Mouse (Mus musculus) midbrain, postnatal 0 days (tissue): ENCODE measurements around the gene Slc24a4. TPM values are rescaled to one million over a fixed set of nuclear protein-coding genes. Genes with fewer than 3 reads are reported as not detected.
A peak's percentile ranks its signal among the peaks of the same experiment; 100 is the strongest.

Source experiments
- ATAC-seq: fragments of 200-750 bp; cut with Nextera tagmentation; 2 replicates; pipeline ENCODE4 v1.8.0; 2017; ENCODE audit warnings: moderate number of reproducible peaks, mild to moderate bottlenecking, moderate TSS enrichment, moderate library complexity; ENCODE audit not compliant: low FRiP score
- DNase-seq: peaks from one replicate; pipeline ENCODE4 v3.0.0-alpha.2; 2015; ENCODE audit warnings: low spot score
- H3K27ac ChIP-seq: fragments of 300-500 bp; sonication (generic); 2 replicates; pipeline ENCODE4 v1.5.1; 2014; ENCODE audit warnings: low read depth, mild to moderate bottlenecking, low read length, mixed read lengths
- H3K27me3 ChIP-seq: fragments of 300-500 bp; sonication (generic); 2 replicates; pipeline ENCODE4 v1.6.1; 2014; ENCODE audit warnings: low read length, control low read depth, mixed read lengths; ENCODE audit not compliant: insufficient read depth
- H3K36me3 ChIP-seq: fragments of 300-500 bp; sonication (generic); 2 replicates; pipeline ENCODE4 v1.6.1; 2014; ENCODE audit warnings: low read length, control low read depth, mixed read lengths; ENCODE audit not compliant: insufficient read depth
- H3K4me1 ChIP-seq: fragments of 300-500 bp; sonication (generic); 2 replicates; pipeline ENCODE4 v1.6.1; 2014; ENCODE audit warnings: mild to moderate bottlenecking, control low read depth, antibody characterized with exemption, low read length, mixed read lengths; ENCODE audit not compliant: insufficient read depth
- H3K4me2 ChIP-seq: fragments of 300-500 bp; sonication (generic); 2 replicates; pipeline ENCODE4 v1.6.1; 2014; ENCODE audit warnings: low read depth, mild to moderate bottlenecking, low read length, mixed read lengths; ENCODE audit not compliant: poor library complexity, severe bottlenecking
- H3K4me3 ChIP-seq: fragments of 300-500 bp; sonication (generic); 2 replicates; pipeline ENCODE4 v1.5.1; 2014; ENCODE audit warnings: low read depth, mild to moderate bottlenecking, low read length, moderate library complexity
- H3K9ac ChIP-seq: fragments of 300-500 bp; sonication (generic); replicated peaks from 2 replicates; pipeline ENCODE4 v1.6.1; 2014; ENCODE audit warnings: mild to moderate bottlenecking, low read length, moderate library complexity, mixed read lengths; ENCODE audit not compliant: poor library complexity, severe bottlenecking
- H3K9me3 ChIP-seq: fragments of 300-500 bp; sonication (generic); 2 replicates; pipeline ENCODE4 v1.6.1; 2016; ENCODE audit warnings: low read length, control low read depth
- CTCF ChIP-seq: IDR thresholded peaks from 2 replicates; pipeline ENCODE4 v1.5.1; 2016; ENCODE audit warnings: antibody characterized with exemption, mild to moderate bottlenecking
- WGBS: fragments of 180-500 bp; shearing (Covaris S2); extraction: QIAGEN DNeasy Blood & Tissue Kit; methylation state at CpG from one replicate; pipeline ENCODE4 v1.1.7; 2014; 5-methylcytosine and 5-hydroxymethylcytosine counted together
- polyA plus RNA-seq: library from polyadenylated mRNA; unstranded; fragments of >200 nt; fragmentation: Nextera tagmentation; extraction: Ambion mirVana; gene quantifications from 2 replicates; pipeline ENCODE4 v1.2.1, GENCODE M21; 2015
- total RNA-seq: library from RNA; depleted of rRNA; stranded (reverse); fragments of >200 nt; gene quantifications from 2 replicates; pipeline ENCODE4 v1.2.3, GENCODE M21; 2014

Slc24a4 gene
- total and polyA plus RNA-seq, 2 experiments from 2014 or later: 2.4 to 5.3 TPM

- Histone ChIP-seq H3K4me1 (no peaks in the 10 kb centered on the region), H3K27ac (no peak overlapping the region), H3K27me3 (no peaks in the 10 kb centered on the region), H3K36me3 (no peaks in the 10 kb centered on the region), H3K4me2 (no peak overlapping the region), H3K9me3 (no peaks in the 10 kb centered on the region), H3K4me3 (no peak overlapping the region), H3K9ac (no peak overlapping the region)
- WGBS: 75% methylated on average over 7 of the region's 7 CpGs
- TF ChIP-seq CTCF: no peak
- ATAC-seq (no peak), DNase-seq (peak; percentile 56)
Measured at GRCm38 (mm10) chr12:102295230-102295629, 166.7 kb downstream of the Slc24a4 start.

- no peaks in the 10 kb centered on the region for H3K4me1 ChIP-seq
- H3K9ac ChIP-seq: no peak overlapping the region
- no peak overlapping the region for H3K27ac ChIP-seq
- H3K36me3 ChIP-seq: no peaks in the 10 kb centered on the region
- no peak for TF ChIP-seq CTCF
- 87% methylated on average over 8 of the region's 8 CpGs for WGBS
- no peaks in the 10 kb centered on the region for H3K27me3 ChIP-seq
- H3K4me3 ChIP-seq: no peak overlapping the region
- ATAC-seq (no peak), DNase-seq (no peak)
- H3K4me2 ChIP-seq: no peak overlapping the region
- no peaks in the 10 kb centered on the region for H3K9me3 ChIP-seq
Measured at GRCm38 (mm10) chr12:102295662-102296061, 167.1 kb downstream of the Slc24a4 start.

GRCm38 (mm10) chr12:102296361-102296760 is 167.8 kb downstream of the Slc24a4 start:
- DNase-seq: no peak
- H3K27ac ChIP-seq: no peak overlapping the region
- no peak overlapping the region for H3K4me2 ChIP-seq
- no peaks in the 10 kb centered on the region for H3K36me3 ChIP-seq
- WGBS: 87% methylated on average over 1 of the region's 1 CpGs
- H3K9me3 ChIP-seq: no peaks in the 10 kb centered on the region
- H3K4me1 ChIP-seq: no peaks in the 10 kb centered on the region
- H3K4me3 ChIP-seq: no peak overlapping the region
- H3K27me3 ChIP-seq: no peaks in the 10 kb centered on the region
- no peak overlapping the region for H3K9ac ChIP-seq
- no peak for ATAC-seq
- TF ChIP-seq CTCF: no peak

DNA sequence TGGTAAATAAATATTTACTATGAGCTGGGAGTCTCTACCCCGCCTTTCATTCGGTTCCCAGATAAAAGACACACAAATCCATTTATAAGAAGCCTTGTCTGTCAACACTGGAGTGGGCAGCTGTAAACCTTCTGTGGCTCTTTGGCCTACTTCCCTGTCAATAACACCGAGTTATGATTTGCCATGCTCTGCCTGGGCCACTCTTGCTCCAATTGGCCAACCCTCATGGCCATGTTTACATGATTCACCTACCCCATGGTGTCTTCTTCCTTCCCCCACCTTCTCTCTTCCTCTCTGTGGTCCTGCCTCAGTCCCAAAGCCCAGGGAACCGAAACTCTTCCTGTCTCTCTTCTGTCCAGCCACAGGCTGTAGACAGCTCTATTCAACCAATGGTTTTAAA is 168.4 kb downstream of the Slc24a4 start:
- no peak overlapping the region for H3K4me2 ChIP-seq
- no peaks in the 10 kb centered on the region for H3K36me3 ChIP-seq
- DNase-seq (no peak), ATAC-seq (no peak)
- no peak overlapping the region for H3K27ac ChIP-seq
- no peaks in the 10 kb centered on the region for H3K9me3 ChIP-seq
- no peak for TF ChIP-seq CTCF
- H3K4me1 ChIP-seq: no peaks in the 10 kb centered on the region
- no peaks in the 10 kb centered on the region for H3K27me3 ChIP-seq
- H3K9ac ChIP-seq: no peak overlapping the region
- H3K4me3 ChIP-seq: no peak overlapping the region
- WGBS: 85% methylated on average over 4 of the region's 4 CpGs

DNA sequence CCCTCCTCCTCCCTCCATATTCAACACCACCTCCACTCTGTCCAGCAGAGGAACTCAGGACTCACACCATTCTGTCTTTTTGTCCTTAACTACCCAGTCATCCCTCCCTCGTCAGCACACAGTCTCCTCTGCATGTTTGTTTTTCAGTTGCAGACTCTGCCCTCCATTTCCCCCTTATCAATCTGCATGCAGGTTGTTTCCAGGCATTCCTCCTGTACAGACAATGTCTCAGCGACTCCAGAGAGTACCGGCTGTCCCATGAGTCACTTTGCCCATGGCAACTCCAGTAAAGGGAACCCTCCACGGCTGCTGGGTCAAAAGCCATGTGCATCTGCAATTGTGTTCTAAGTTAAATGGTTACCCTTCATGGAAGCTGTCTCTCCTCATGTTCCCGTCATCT is 170.7 kb downstream of the Slc24a4 start:
- ATAC-seq: no peak
- no peak overlapping the region for H3K4me2 ChIP-seq
- 69% methylated on average over 5 of the region's 5 CpGs for WGBS
- H3K9me3 ChIP-seq: no peaks in the 10 kb centered on the region
- no peak for DNase-seq
- no peak overlapping the region for H3K27ac ChIP-seq
- H3K9ac ChIP-seq: no peak overlapping the region
- H3K27me3 ChIP-seq: no peaks in the 10 kb centered on the region
- no peaks in the 10 kb centered on the region for H3K36me3 ChIP-seq
- 0 out of 2 replicates have a peak, but pooled peaks cover 4% of the 10 kb centered on the region for H3K4me1 ChIP-seq
- H3K4me3 ChIP-seq: no peak overlapping the region
- TF ChIP-seq CTCF: no peak

- ATAC-seq (no peak), DNase-seq (no peak)
- 83% methylated on average over 1 of the region's 1 CpGs for WGBS
- TF ChIP-seq CTCF: no peak
- Histone ChIP-seq H3K9me3 (no peaks in the 10 kb centered on the region), H3K27ac (no peak overlapping the region), H3K4me3 (no peak overlapping the region), H3K4me1 (0 out of 2 replicates have a peak, but pooled peaks cover 4% of the 10 kb centered on the region), H3K9ac (no peak overlapping the region), H3K4me2 (no peak overlapping the region), H3K27me3 (no peaks in the 10 kb centered on the region), H3K36me3 (no peaks in the 10 kb centered on the region)
Measured at GRCm38 (mm10) chr12:102301585-102301984, 173.1 kb downstream of the Slc24a4 start.
